Mouse (Mus musculus): Measurements from ENCODE around the gene Me3. TPM values are rescaled to one million over a fixed set of nuclear protein-coding genes. Genes with fewer than 3 reads are reported as not detected.

Me3 gene
- total and polyA plus RNA-seq, 3 experiments = 107 to 140 (median 119) TPM

- Histone ChIP-seq H3K4me3 (no peak overlapping the region), H3K27ac (no peak overlapping the region), H3K4me1 (ENCODE audit: control insufficient read depth, insufficient read depth, low read length) (no peaks in the 10 kb centered on the region), H3K36me3 (ENCODE audit: control insufficient read depth, insufficient read depth, low read length) (no peaks in the 10 kb centered on the region), H3K79me2 (replicated peaks; ENCODE audit: control insufficient read depth, insufficient read depth, low read length) (no peaks in the 10 kb centered on the region), H3K27me3 (ENCODE audit: control insufficient read depth, insufficient read depth, low read length) (no peaks in the 10 kb centered on the region), H3K9ac (ENCODE audit: low read depth, low read length) (no peak overlapping the region)
- 93% methylated on average over 6 of the region's 6 CpGs for WGBS
- DNase-seq = no peak
- intact Hi-C loops (cut with DNase I) = no loop called here
- TF ChIP-seq EP300 (IDR thresholded peaks at IDR 0.05; ENCODE audit: insufficient read depth, low read depth, low read length) (no peak), POLR2A (IDR thresholded peaks at IDR 0.05; ENCODE audit: insufficient read depth, low read depth, low read length) (no peak), CTCF (IDR thresholded peaks at IDR 0.05) (no peak)
These were observed 24.9 kb upstream of the Me3 start for GRCm38 (mm10) chr7:89607329-89607728.

- Histone ChIP-seq H3K27me3 (ENCODE audit: control insufficient read depth, insufficient read depth, low read length) (no peaks in the 10 kb centered on the region), H3K4me3 (no peak overlapping the region), H3K36me3 (ENCODE audit: control insufficient read depth, insufficient read depth, low read length) (no peaks in the 10 kb centered on the region), H3K9ac (ENCODE audit: low read depth, low read length) (no peak overlapping the region), H3K79me2 (replicated peaks; ENCODE audit: control insufficient read depth, insufficient read depth, low read length) (no peaks in the 10 kb centered on the region), H3K27ac (no peak overlapping the region), H3K4me1 (ENCODE audit: control insufficient read depth, insufficient read depth, low read length) (no peaks in the 10 kb centered on the region)
- DNase-seq = no peak
- 83% methylated on average over 7 of the region's 7 CpGs for WGBS
- intact Hi-C loops (cut with DNase I) = no loop called here
- TF ChIP-seq EP300 (IDR thresholded peaks at IDR 0.05; ENCODE audit: insufficient read depth, low read depth, low read length) (no peak), POLR2A (IDR thresholded peaks at IDR 0.05; ENCODE audit: insufficient read depth, low read depth, low read length) (no peak), CTCF (IDR thresholded peaks at IDR 0.05) (no peak)
These were observed 21.0 kb upstream of the Me3 start for GRCm38 (mm10) chr7:89611236-89611635.

- intact Hi-C loops (cut with DNase I) = no loop called here
- H3K27me3 ChIP-seq (ENCODE audit: control insufficient read depth, insufficient read depth, low read length) = no peaks in the 10 kb centered on the region
- TF ChIP-seq CTCF (IDR thresholded peaks at IDR 0.05) = no peak
- TF ChIP-seq EP300 (IDR thresholded peaks at IDR 0.05; ENCODE audit: insufficient read depth, low read depth, low read length) = no peak
- TF ChIP-seq POLR2A (IDR thresholded peaks at IDR 0.05; ENCODE audit: insufficient read depth, low read depth, low read length) = no peak
- H3K36me3 ChIP-seq (ENCODE audit: control insufficient read depth, insufficient read depth, low read length) = no peaks in the 10 kb centered on the region
- DNase-seq = no peak
- H3K9ac ChIP-seq (ENCODE audit: low read depth, low read length) = no peak overlapping the region
- no peak overlapping the region for H3K4me3 ChIP-seq
- H3K4me1 ChIP-seq (ENCODE audit: control insufficient read depth, insufficient read depth, low read length) = no peaks in the 10 kb centered on the region
- H3K79me2 ChIP-seq (replicated peaks; ENCODE audit: control insufficient read depth, insufficient read depth, low read length) = no peaks in the 10 kb centered on the region
- 91% methylated on average over 6 of the region's 6 CpGs for WGBS
- H3K27ac ChIP-seq = no peak overlapping the region
These were observed 16.0 kb upstream of the Me3 start for GRCm38 (mm10) chr7:89616235-89616634.

- no peak for TF ChIP-seq CTCF (IDR thresholded peaks at IDR 0.05)
- no peaks in the 10 kb centered on the region for H3K79me2 ChIP-seq (replicated peaks; ENCODE audit: control insufficient read depth, insufficient read depth, low read length)
- H3K4me3 ChIP-seq = no peak overlapping the region
- no peaks in the 10 kb centered on the region for H3K4me1 ChIP-seq (ENCODE audit: control insufficient read depth, insufficient read depth, low read length)
- H3K27ac ChIP-seq = no peak overlapping the region
- H3K36me3 ChIP-seq (ENCODE audit: control insufficient read depth, insufficient read depth, low read length) = no peaks in the 10 kb centered on the region
- no peak for DNase-seq
- intact Hi-C loops (cut with DNase I) = no loop called here
- H3K9ac ChIP-seq (ENCODE audit: low read depth, low read length) = no peak overlapping the region
- no peaks in the 10 kb centered on the region for H3K27me3 ChIP-seq (ENCODE audit: control insufficient read depth, insufficient read depth, low read length)
- 90% methylated on average over 4 of the region's 4 CpGs for WGBS
These were observed 8.9 kb upstream of the Me3 start for GRCm38 (mm10) chr7:89623331-89623730.

GRCm38 (mm10) chr7:89627393-89627792, 4.8 kb upstream of the Me3 start:
- no peaks in the 10 kb centered on the region for H3K27me3 ChIP-seq (ENCODE audit: control insufficient read depth, insufficient read depth, low read length)
- intact Hi-C loops (cut with DNase I) = no loop called here

GRCm38 (mm10) chr7:89628006-89628405, 4.2 kb upstream of the Me3 start:
- intact Hi-C loops (cut with DNase I) = no loop called here
- TF ChIP-seq EP300 (IDR thresholded peaks at IDR 0.05; ENCODE audit: insufficient read depth, low read depth, low read length) = no peak
- no peak for TF ChIP-seq CTCF (IDR thresholded peaks at IDR 0.05)
- TF ChIP-seq POLR2A (IDR thresholded peaks at IDR 0.05; ENCODE audit: insufficient read depth, low read depth, low read length) = no peak
- no peak overlapping the region for H3K4me3 ChIP-seq
- DNase-seq = no peak
- no peaks in the 10 kb centered on the region for H3K79me2 ChIP-seq (replicated peaks; ENCODE audit: control insufficient read depth, insufficient read depth, low read length)
- WGBS = 26% methylated on average over 2 of the region's 2 CpGs
- H3K27me3 ChIP-seq (ENCODE audit: control insufficient read depth, insufficient read depth, low read length) = no peaks in the 10 kb centered on the region
- no peak overlapping the region for H3K9ac ChIP-seq (ENCODE audit: low read depth, low read length)
- H3K4me1 ChIP-seq (ENCODE audit: control insufficient read depth, insufficient read depth, low read length) = no peaks in the 10 kb centered on the region
- no peaks in the 10 kb centered on the region for H3K36me3 ChIP-seq (ENCODE audit: control insufficient read depth, insufficient read depth, low read length)
- no peak overlapping the region for H3K27ac ChIP-seq

More at GRCm38 (mm10) chr7:89627393-89627792, 4.8 kb upstream of the Me3 start:
- no peak overlapping the region for H3K27ac ChIP-seq
- H3K79me2 ChIP-seq (replicated peaks; ENCODE audit: control insufficient read depth, insufficient read depth, low read length) = no peaks in the 10 kb centered on the region
- no peaks in the 10 kb centered on the region for H3K36me3 ChIP-seq (ENCODE audit: control insufficient read depth, insufficient read depth, low read length)
- DNase-seq = no peak
- H3K4me3 ChIP-seq = no peak overlapping the region
- no peaks in the 10 kb centered on the region for H3K4me1 ChIP-seq (ENCODE audit: control insufficient read depth, insufficient read depth, low read length)
- H3K9ac ChIP-seq (ENCODE audit: low read depth, low read length) = no peak overlapping the region
- TF ChIP-seq CTCF (IDR thresholded peaks at IDR 0.05) (no peak), EP300 (IDR thresholded peaks at IDR 0.05; ENCODE audit: insufficient read depth, low read depth, low read length) (no peak), POLR2A (IDR thresholded peaks at IDR 0.05; ENCODE audit: insufficient read depth, low read depth, low read length) (no peak)
